Mouse (Mus musculus) heart, postnatal 0 days (tissue): ENCODE data around the gene Camk2n1.

ENCODE experiments used
- CTCF ChIP-seq: IDR thresholded peaks from 2 replicates; pipeline ENCODE4 v1.5.1; 2016; ENCODE audit warnings: antibody characterized with exemption, control low read depth, low read depth
- EP300 ChIP-seq: IDR thresholded peaks from 2 replicates; pipeline ENCODE4 v1.6.1; 2016; ENCODE audit warnings: antibody characterized with exemption, low read depth

GRCm38 (mm10) chr4:138479595-138479994, 25.5 kb downstream of the Camk2n1 start:
- TF ChIP-seq CTCF (no peak), EP300 (no peak)
